Mouse (Mus musculus) CD4-positive, CD25-positive, alpha-beta regulatory T cell, adult 4 months (primary cell): ENCODE results near the gene Snupn. TPM values are rescaled to one million over a fixed set of nuclear protein-coding genes. Genes with fewer than 3 reads are reported as not detected.
A peak's percentile ranks its signal among the peaks of the same experiment; 100 is the strongest.
"Not testable (repeated sequence)": the region's sequence is repeated elsewhere in the genome, so short reads cannot be mapped to it uniquely, and the experiment has no call there.

Experiments
- ATAC-seq: one replicate; pipeline ENCODE4 v1.8.0; 2017
- polyA plus RNA-seq, 2 experiments: library from polyadenylated mRNA; unstranded; fragments of 100-300 nt; shearing (Covaris generic); gene quantifications; one replicate each; pipeline ENCODE4 v1.2.1; 2017

The Snupn gene
- polyA plus RNA-seq, 2 experiments from 2014 or later, result 22.1 to 23.8 TPM

DNA sequence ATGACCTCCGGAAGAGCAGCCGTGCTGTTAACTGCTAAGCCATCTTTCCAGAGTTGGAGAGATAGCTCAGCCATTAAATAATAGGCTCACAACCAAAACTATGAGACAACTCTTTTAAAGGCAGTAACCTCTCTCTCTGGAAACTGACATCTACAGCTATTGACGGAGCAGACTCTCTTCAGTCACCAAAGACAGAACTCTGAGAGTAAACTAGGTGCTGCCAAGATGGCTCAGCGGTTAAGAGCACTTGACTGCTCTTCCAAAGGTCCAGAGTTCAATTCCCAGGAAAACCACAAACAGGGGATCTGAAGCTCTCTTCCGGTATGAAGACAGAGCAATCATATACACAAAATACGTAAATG, 13.8 kb upstream of the Snupn start:
- ATAC-seq, result no peak

DNA sequence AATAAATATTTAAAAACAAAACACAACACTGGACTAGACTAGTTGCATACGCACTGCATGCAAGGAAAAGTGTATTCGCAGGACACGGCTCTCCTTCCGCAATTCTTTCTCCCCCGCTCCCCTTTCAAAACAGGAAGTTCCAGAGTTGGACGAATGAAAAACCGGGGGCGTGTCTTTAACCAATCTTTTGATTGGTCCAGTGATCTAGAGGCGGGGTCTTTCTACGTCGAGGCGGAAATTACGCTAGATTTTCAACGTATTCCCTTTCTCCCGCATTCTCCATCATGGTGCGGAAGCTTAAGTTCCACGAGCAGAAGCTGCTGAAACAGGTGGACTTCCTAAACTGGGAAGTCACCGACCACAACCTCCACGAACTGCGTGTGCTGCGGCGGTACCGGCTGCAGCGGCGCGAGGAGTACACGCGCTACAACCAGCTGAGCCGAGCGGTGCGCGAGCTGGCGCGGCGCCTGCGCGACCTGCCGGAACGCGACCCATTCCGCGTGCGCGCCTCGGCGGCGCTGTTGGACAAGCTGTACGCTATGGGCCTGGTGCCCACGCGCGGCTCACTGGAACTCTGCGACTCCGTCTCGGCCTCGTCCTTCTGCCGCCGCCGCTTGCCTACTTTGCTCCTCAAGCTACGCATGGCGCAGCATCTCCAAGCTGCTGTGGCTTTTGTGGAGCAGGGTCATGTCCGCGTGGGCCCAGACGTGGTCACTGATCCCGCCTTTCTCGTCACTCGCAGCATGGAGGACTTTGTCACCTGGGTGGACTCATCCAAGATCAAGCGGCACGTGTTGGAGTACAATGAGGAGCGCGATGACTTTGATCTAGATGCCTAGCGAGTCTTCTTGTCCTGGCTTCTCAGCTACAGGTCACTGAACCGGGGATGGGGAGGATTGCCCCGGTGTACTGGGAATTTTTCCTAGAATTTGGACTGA, 13.2 kb upstream of the Snupn start, which contains the start of gene Imp3:
Gene Imp3 (plus strand): TSS at position 253 of the 938 bp plus-strand sequence.
- peak; percentile 94 for ATAC-seq

DNA sequence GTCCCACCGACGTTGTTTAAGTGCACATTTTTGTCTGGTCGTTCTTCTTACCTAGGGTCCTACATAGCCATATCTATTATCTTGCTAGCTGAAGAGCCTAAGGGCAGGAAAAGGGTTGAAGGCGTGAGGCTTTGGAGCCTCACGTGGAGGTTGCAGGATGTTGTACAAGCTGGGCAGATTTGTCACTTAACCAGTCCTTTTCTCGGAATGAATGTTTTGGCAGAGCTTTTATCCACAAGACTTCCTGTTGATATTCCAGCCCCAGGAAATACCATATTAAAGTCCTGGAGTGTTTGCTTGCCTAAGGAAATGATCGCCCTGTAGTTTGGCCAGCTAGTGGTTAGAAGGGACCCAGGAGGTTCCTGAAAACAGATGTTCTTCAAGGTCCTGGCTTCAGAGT, 12.3 kb upstream of the Snupn start:
- no peak for ATAC-seq

DNA sequence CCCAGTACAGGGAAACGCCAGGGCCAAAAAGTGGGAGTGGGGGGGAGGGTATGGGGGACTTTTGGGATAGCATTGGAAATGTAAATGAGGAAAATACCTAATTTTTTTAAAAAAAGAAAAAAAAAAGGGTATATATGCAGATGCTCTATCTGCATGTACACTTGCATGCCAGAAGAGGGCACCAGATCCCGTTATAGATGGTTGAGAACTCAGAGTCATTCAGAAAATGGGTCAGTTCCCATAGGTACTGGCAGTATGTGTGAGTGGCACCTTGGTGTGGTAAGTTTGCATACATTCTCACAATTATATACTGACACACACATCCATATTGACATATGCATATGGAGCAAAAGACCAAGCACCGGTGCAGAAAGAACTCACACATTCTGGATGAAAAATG, 3.2 kb upstream of the Snupn start:
- peak; percentile 27 for ATAC-seq

DNA sequence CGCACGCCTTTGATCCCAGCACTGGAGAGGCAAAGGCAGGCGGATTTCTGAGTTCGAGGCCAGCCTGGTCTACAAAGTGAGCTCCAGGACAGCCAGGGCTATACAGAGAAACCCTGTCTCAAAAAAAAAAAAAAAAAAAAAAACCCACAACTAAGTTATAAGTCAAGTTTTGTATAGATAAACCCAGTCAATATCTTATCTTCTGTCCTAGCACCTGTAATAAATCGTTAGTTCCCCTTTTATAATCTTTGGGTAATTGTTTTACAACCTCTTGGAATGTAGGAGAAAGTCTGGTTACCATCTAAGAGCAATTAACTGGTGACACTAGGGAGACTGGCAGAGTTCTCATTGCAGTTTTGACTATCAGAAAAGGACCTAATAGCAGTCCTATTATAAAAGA, 2.0 kb upstream of the Snupn start:
- ATAC-seq, result not testable (repeated sequence)

DNA sequence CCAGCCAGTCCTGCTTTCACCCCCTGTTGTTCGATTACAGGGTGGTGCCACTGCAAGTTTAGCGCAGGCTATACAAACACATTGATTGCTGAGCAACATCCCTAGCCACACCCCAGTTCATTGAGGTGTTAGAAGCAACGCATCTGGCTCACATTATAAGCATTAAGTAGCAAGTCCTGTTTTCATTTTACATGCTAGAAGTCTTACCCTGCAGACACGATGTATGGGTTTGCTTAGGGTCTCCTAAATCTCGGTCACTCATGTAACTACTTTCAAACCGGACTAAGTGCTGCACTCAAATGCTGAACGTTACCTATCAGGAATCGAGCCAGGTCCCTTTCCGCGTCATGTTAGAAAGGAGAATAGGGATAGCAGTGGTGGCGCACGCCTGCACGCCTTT, 911 bp upstream of the Snupn start:
- ATAC-seq, result no peak

DNA sequence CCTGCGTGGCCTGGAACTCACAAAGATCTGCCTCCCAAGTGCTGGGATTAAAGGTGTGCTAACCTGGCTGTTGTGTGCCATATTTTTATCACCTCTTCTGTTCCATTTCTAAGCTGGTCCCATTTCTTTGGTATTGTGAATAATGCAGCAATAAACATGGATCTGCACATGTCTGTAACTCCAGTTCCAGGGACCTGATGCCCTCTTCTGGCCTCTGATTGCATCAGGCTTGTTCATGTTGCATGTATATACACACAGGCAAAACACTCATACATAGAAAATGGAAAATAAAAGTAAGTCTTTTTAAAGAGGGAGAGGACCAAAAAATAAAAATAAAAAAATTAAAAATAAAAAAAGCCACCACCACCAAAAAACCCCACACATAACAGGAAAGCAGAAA, 2.9 kb downstream of the Snupn start:
- no peak for ATAC-seq

DNA sequence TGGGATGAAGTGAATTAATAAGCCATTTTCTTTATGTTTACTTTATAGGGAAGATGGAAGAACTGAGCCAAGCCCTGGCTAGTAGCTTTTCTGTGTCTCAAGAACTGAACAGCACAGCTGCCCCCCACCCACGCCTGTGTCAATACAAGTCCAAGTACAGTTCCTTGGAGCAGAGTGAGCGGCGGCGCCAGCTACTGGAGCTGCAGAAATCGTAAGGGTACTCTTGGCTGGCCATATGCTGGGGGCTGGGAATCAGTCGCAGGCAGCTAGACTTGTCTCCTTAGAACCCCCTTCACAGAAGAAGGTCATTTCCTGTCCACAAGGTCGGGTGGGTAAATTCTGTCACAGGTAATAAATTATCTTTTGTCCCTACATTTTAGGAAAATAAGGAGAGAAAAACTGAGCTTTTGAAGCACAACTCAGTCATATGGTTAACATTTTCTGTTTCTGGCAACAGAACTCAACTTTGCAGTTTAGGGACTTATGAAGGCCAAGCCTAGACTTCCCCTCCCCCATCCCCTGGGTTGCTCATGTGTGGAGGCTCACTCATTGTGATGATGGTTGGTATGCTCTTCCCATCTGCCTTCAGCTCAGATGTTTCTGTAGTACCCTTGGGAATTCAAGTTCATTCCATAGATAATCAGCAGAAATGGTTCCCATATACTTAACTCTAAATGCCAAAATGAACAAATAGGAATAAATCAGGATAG, 6.4 kb downstream of the Snupn start:
- ATAC-seq, result no peak

DNA sequence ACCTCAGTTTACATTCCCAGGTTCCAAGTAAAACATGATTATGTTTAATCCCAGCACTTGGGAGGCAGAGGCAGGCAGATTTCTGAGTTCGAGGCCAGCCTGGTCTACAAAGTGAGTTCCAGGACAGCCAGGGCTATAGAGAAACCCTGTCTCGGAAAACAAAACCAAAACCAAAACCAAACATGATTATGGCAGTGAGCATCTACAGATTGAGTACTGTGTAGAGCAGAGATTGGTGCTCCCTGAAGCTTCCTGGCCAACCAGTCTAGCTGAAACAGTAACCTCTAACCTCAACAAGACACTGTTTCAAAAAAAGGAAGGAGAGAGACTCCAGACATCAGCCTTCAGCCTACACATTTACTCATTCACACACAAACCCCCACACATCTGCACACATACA, 8.0 kb downstream of the Snupn start:
- peak; percentile 63 for ATAC-seq

DNA sequence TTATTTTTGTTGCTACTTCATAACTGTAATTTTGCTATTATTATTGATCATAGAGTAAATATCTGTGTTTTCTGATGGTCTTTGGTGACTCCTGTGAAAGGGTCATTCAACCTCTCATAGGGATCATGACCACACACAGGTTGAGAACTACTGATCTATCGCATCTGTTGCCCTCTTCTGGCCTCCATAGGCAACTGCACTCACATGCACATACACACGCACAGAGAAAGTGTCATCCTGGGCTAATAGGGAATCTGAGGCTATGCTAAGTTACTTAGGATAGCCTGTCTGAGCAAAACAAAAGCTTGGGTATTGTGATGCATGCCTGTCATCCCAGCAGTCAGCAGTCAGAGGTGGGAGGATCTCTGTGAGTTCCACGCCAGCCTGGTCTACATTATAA, 10.9 kb downstream of the Snupn start:
- ATAC-seq, result no peak

DNA sequence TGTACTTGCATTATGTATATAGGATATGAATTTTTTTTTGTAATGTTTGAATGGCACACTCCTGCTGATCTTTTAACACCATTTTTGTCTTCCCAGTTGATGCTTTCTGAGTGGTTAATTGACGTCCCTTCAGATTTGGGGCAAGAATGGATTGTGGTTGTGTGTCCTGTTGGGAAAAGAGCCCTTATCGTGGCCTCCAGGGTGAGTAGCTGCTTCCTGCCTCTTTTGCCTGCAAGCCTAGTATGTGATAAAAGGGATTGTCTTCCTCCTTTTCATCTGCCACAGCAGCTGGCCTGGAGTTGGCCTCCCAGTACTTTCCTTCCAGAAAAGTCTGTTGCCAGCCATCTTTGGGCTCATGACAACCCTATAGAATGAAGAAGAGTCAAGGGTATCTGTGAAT, 19.5 kb downstream of the Snupn start:
- no peak for ATAC-seq

DNA sequence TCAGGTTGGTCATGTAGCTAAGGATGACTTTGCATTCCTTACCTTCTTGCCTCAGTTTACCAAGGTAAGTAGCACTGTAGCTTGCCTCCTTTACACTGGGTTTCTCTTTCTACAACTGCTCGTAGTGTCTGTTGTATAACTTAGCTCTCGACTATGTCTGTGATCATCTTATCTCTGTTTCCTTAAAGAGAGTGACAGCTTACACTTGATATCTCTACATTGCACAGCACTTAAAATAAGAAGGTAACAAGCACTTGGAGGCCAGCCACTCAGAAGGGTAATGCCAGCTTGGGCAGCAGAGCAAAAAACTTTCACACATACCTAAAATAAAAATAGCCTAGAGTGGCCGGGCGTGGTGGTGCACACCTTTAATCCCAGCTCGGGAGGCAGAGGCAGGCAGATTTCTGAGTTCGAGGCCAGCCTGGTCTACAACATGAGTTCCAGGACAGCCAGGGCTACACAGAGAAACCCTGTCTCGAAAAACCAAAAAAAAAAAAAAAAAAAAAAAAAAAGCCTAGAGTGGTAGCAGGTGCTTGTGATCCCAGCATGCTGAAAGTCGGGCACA, 23.4 kb downstream of the Snupn start:
- ATAC-seq, result no peak

DNA sequence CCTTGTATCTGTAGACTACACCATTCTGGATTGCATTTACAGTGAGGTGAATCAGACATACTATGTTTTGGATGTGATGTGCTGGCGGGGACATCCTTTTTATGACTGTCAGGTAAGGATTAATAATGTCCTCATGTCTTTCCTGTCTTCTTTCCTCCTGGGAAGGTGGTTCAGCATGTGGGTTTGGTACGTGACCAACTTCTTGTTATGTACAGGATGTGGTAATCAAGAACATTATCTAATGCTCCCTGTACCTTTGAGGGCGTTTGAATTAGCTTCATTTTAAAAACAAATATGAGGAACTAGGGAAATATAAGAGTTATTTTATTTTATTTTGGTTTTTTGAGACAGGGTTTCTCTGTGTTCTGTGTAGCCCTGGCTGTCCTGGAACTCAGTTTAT, 24.5 kb downstream of the Snupn start:
- ATAC-seq, result peak; percentile 67

DNA sequence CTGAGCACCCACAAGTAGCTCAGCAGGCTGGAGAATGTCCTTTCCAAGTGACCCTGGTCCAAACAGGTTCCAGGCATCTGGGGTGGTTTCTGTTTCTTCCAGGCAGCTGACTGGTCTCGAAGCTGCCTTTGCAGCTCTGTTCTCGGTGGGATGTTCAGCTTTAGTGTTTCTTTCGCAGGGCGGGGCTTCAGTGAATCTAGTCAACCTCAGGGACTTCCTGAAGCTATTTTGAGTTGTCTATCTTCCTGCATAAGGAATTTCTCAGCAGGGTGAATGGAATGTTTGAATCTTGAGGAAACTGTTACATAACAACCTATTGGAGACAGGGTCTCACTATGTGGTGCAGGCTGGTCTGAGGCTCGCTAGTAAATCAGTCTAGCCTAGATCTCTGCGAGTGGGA, 29.5 kb downstream of the Snupn start:
- no peak for ATAC-seq

DNA sequence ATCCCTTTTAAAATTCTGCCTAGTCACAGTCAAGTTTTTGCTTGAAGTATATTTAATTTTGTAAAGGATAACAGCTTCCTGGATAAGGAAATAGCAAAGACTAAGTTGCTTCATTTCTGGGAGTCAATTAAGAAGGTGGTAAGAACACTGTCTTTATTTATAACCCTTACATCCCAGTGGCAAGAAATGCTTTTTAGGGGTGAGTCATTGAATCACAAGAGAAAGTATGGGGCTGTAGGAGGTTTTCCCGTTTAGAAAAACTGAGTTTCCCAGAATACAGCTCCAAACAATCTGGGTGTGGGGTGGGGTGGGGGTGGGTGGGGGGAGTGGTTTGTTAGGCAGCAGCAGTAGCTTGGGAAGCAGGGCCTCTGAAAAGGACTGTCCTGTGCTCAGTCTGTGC, 30.8 kb downstream of the Snupn start:
- ATAC-seq, result no peak

DNA sequence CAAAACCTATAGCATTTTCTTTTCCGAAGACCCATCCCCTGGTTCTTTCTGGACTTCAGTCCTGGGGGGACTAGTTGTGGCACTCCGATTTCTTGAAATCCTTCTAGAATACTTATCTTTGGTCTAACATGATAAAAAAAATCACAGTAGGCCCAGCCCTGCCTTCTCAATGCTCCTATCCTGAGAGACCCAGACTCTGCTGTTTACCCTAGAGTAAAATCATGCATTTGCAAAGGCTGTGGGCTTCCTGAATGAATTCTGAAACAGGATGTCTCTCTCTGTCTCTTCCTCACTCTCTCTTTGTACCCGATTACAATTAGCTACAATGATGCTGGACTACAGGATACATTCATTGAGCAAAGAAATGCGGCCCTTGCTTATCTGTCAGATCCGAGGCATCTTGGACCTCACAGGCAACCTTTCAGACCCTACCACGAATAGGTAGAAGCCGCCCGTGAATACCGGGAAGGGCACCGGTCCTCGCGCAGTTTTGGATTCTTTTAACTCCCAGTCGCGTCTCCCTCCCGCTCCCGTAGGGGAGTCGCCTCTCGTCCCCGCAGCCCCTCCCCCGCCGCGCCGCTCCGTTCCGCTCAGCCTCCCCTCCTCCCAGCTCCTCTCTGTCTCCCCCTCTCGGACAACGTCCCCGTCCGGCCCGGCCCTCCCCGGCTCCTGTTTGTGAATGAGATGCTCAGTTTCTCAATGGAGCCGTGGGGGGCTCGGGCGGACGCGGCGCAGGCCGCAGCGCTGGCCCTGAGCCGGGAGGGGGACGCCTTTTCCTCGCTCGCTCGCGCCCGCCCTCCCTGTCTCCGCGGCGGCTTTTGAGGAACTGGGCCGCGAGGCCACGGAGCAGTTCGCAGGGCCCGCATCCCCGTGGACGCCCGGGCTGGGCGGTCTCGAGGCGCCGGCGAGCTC, 43.9 kb downstream of the Snupn start, which contains the start of gene Ptpn9:
Gene Ptpn9 (plus strand): TSS at position 638 of the 912 bp plus-strand sequence.
- peak; percentile 68 for ATAC-seq

DNA sequence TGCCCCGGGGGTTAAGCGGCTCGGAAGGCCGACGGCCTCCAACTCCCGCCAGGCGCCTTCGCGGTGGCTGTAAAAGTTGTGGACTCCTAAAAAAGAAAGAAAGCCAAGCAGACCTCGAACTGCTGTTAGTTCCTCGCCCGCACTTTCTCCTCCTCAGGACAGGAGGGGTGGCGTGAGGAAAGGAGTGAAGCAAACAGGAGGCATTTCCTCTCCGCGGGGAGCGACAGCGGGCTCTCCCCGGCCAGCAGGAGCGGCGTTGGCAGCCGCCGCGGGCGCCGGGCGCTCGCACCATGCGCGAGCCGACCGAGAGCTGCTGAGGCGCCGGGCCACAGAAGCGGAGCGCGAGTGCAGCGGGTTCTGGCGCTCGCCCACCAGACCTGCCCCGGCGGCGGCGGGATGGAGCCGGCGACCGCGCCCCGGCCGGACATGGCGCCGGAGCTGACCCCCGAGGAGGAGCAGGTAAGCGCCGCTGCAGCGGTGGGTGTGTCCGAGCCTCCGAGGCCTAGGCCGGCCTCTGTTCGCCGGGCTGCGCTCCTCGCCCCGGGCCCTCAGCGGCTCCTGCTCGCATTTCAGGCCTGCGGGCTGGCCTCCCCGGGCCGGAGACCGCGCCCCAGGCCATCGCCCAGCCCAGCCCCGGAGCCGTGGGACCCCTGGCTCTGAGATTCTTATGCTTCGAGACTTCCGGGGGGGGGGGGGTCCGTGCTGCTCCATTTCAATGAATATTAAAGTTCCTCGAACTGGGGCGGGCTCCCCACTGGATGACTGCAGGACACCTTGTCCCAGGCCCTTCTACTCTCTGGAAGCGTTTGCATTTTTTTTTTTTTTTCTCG, 44.7 kb downstream of the Snupn start:
- peak; percentile 62 for ATAC-seq

DNA sequence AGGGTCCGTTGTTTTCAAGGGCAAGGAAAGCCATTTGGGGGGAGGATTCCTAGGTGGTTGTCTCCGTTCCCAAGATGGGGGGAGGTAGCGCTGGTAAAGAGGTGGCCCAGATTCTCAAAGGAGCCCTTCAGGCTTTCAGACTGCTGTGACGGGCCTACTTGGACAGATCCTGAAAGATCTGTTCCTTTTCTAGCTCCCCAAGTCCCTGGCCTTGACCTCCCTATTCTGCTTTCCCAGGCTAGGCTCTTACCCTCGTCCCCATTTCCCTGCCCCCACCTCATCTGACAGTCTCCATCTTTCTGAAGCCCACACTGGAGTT, 45.3 kb downstream of the Snupn start:
- no peak for ATAC-seq

DNA sequence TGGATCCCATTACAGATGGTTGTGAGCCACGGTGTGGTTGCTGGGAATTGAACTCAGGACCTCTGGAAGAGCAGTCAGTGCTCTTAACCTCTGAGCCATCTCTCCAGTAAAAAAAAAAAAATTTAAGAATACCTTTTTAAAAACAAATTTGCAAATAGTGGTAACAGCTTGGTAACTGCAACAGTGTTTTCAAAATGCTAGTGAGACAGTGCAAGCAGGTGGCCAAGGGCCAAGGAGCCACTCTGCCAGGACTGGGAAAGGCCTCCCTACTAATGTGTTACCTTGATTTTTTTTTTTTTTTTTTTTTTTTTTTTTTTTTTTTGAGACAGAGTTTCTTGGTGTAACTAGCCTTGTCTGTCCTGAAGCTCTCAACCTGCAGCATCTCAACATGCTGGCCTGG, 46.5 kb downstream of the Snupn start:
- not testable (repeated sequence) for ATAC-seq

DNA sequence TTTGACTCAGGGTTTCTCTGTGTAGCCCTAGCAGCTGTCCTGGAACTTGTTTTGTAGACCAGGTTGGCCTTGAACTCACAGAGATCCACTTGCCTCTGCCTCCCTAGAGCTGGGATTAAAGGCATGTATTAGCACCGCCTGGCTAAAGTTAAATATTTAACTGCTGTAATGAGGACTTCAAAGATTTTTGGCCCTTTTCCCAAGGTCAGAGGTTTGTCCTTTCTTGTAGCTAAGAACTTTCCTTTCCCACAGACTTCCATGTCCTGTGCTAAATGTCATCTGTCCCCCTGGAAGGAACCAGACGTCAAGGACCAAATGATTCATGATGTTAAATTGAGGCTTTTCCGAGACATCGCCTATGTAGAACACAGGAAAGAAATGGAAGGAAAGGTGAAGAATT, 52.3 kb downstream of the Snupn start:
- ATAC-seq, result no peak

DNA sequence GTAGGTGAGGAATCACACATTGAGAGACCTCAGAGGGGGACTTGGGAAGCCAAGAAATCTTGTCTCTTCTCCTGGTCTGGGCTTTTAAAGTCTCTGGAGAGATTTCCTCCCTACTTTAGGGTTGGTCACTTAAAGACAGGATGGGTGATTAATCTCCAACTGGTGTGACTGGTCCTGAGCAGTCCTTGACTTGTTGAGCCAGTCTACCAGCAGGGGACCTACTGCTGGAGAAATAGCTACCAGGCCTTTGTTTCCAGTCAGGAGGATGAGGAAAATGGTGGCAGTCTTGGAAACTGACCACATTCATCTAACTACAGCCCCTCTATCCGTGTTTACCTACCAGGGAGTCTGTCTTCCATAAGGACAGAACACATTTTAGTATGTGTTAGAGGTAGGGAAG, 61.7 kb downstream of the Snupn start:
- ATAC-seq, result no peak

DNA sequence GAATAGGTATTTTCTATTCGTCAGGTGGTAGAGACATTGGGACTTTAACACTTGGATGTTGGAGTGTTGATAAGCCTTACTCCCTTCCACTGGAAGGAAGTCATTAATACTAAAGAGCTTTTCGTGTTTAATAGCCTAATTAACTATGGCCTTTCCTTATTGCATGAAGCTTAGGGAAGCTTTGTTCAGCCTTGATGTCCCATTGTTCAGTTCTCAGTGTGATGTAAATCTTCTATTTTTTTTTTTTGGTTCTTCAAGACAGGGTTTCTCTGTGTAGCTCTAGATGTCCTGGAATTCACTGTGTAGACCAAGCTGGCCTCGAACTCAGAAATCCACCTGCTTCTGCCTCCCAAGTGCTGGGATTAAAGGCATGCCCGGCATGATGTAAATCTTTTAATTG, 62.2 kb downstream of the Snupn start:
- no peak for ATAC-seq
